Mouse (Mus musculus) MEL (cell line): Measurements from ENCODE around the gene Prdm9. TPM values are rescaled to one million over a fixed set of nuclear protein-coding genes. Genes with fewer than 3 reads are reported as not detected.

ENCODE experiments used
- DNase-seq: peaks from one replicate; pipeline ENCODE4 v3.0.0; 2011; ENCODE audit warnings: low read depth, low spot score
- H3K27ac ChIP-seq: 2 replicates; pipeline ENCODE4 v1.5.1; 2012; ENCODE audit warnings: low read depth, mild to moderate bottlenecking, control low read depth, low read length, moderate library complexity; ENCODE audit not compliant: control insufficient read depth
- H3K27me3 ChIP-seq, 2 experiments: fragments of 150-350 bp in 1 of 2; sonication (generic) in 1 of 2; 2 replicates each; pipeline ENCODE4 v1.6.1; 2012; ENCODE audit warnings: low read length in 2 of 2, mild to moderate bottlenecking in 2 of 2, improper control_type of control experiment in 1 of 2, moderate library complexity in 1 of 2; ENCODE audit not compliant: insufficient read depth in 2 of 2, control insufficient read depth in 1 of 2
- H3K36me3 ChIP-seq, 2 experiments: 2 replicates each; pipeline ENCODE4 v1.6.1; 2012 to 2014; ENCODE audit warnings: low read length in 2 of 2, improper control_type of control experiment in 1 of 2, inconsistent platforms in 1 of 2, mild to moderate bottlenecking in 1 of 2; ENCODE audit not compliant: insufficient read depth in 2 of 2, control insufficient read depth in 1 of 2
- H3K4me1 ChIP-seq, 2 experiments: fragments of 150-350 bp in 1 of 2; sonication (generic) in 1 of 2; 2 replicates each; pipeline ENCODE4 v1.6.1; 2012; ENCODE audit warnings: low read length in 2 of 2, improper control_type of control experiment in 1 of 2, mild to moderate bottlenecking in 1 of 2; ENCODE audit not compliant: insufficient read depth in 2 of 2, control insufficient read depth in 1 of 2
- H3K4me3 ChIP-seq, 2 experiments: fragments of 150-350 bp in 1 of 2; sonication (generic) in 1 of 2; 2 replicates each; pipeline ENCODE4 v1.5.1; 2012; ENCODE audit warnings: low read depth in 2 of 2, low read length in 2 of 2, mild to moderate bottlenecking in 2 of 2, moderate library complexity in 2 of 2, control low read depth in 1 of 2, improper control_type of control experiment in 1 of 2; ENCODE audit not compliant: control insufficient read depth in 1 of 2, insufficient read depth in 1 of 2
- H3K79me2 ChIP-seq: 2 replicates; pipeline ENCODE4 v1.6.1; 2012; ENCODE audit warnings: mild to moderate bottlenecking, low read length, moderate library complexity; ENCODE audit not compliant: control insufficient read depth, poor library complexity, insufficient read depth
- H3K9ac ChIP-seq: 2 replicates; pipeline ENCODE4 v1.6.1; 2012; ENCODE audit warnings: low read depth, mild to moderate bottlenecking, control low read depth, low read length, moderate library complexity; ENCODE audit not compliant: control insufficient read depth, poor library complexity, severe bottlenecking
- H3K9me3 ChIP-seq: fragments of 150-350 bp; sonication (generic); replicated peaks from 2 replicates; pipeline ENCODE4 v1.6.1; 2012; ENCODE audit warnings: mild to moderate bottlenecking, low read length, improper control_type of control experiment, moderate library complexity; ENCODE audit not compliant: insufficient read depth
- BHLHE40 ChIP-seq: IDR thresholded peaks from 2 replicates; pipeline ENCODE4 v1.6.1; 2012; ENCODE audit warnings: low read depth, mild to moderate bottlenecking, inconsistent platforms, low read length, improper control_type of control experiment, borderline replicate concordance
- E2F4 ChIP-seq: IDR thresholded peaks from 2 replicates; pipeline ENCODE4 v1.6.1; 2011; ENCODE audit warnings: low read depth, low read length, improper control_type of control experiment, borderline replicate concordance
- ELF1 ChIP-seq: IDR thresholded peaks from 2 replicates; pipeline ENCODE4 v1.6.1; 2014; ENCODE audit warnings: low read depth, mild to moderate bottlenecking, inconsistent platforms, low read length, improper control_type of control experiment, moderate library complexity
- EP300 ChIP-seq, 2 experiments: IDR thresholded peaks; 2 replicates each; pipeline ENCODE4 v1.6.1; 2011; ENCODE audit warnings: improper control_type of control experiment in 2 of 2, low read length in 2 of 2, low read depth in 1 of 2, mild to moderate bottlenecking in 1 of 2
- ETS1 ChIP-seq: IDR thresholded peaks from 2 replicates; pipeline ENCODE4 v1.6.1; 2012; ENCODE audit warnings: low read depth, mild to moderate bottlenecking, inconsistent platforms, low read length, improper control_type of control experiment, moderate library complexity
- GABPA ChIP-seq: IDR thresholded peaks from 2 replicates; pipeline ENCODE4 v1.6.1; 2012; ENCODE audit warnings: low read depth, mild to moderate bottlenecking, inconsistent platforms, low read length, improper control_type of control experiment, moderate library complexity
- JUND ChIP-seq: IDR thresholded peaks from 2 replicates; pipeline ENCODE4 v1.6.1; 2011; ENCODE audit warnings: low read depth, mild to moderate bottlenecking, improper control_type of control experiment, low read length
- MAFK ChIP-seq: IDR thresholded peaks from 2 replicates; pipeline ENCODE4 v1.6.1; 2011; ENCODE audit warnings: low read depth, mild to moderate bottlenecking, low read length, improper control_type of control experiment, borderline replicate concordance
- MAX ChIP-seq: IDR thresholded peaks from 2 replicates; pipeline ENCODE4 v1.6.1; 2011; ENCODE audit warnings: low read length, improper control_type of control experiment
- MAZ ChIP-seq: IDR thresholded peaks from 2 replicates; pipeline ENCODE4 v1.6.1; 2012; ENCODE audit warnings: low read depth, mild to moderate bottlenecking, inconsistent platforms, low read length, improper control_type of control experiment
- NELFE ChIP-seq: IDR thresholded peaks from 2 replicates; pipeline ENCODE4 v1.6.1; 2011; ENCODE audit warnings: low read depth, low read length, improper control_type of control experiment
- NRF1 ChIP-seq: IDR thresholded peaks from 2 replicates; pipeline ENCODE4 v1.6.1; 2014; ENCODE audit warnings: low read depth, mild to moderate bottlenecking, inconsistent platforms, low read length, improper control_type of control experiment, moderate library complexity; ENCODE audit not compliant: poor library complexity, insufficient read depth, severe bottlenecking
- POLR2A ChIP-seq, 2 experiments: IDR thresholded peaks; 2 replicates each; pipeline ENCODE4 v1.6.1; 2011 to 2012; ENCODE audit warnings: low read length in 2 of 2, mild to moderate bottlenecking in 2 of 2, control low read depth in 1 of 2, improper control_type of control experiment in 1 of 2, low read depth in 1 of 2, moderate library complexity in 1 of 2; ENCODE audit not compliant: control insufficient read depth in 1 of 2, insufficient read depth in 1 of 2, poor library complexity in 1 of 2
- RAD21 ChIP-seq: IDR thresholded peaks from 2 replicates; pipeline ENCODE4 v1.6.1; 2011; ENCODE audit warnings: mild to moderate bottlenecking, low read depth, low read length, improper control_type of control experiment
- SIN3A ChIP-seq: IDR thresholded peaks from 2 replicates; pipeline ENCODE4 v1.6.1; 2012; ENCODE audit warnings: low read length, improper control_type of control experiment, inconsistent platforms
- SMC3 ChIP-seq: IDR thresholded peaks from 2 replicates; pipeline ENCODE4 v1.6.1; 2011; ENCODE audit warnings: low read depth, low read length, improper control_type of control experiment
- TAL1 ChIP-seq: IDR thresholded peaks from 2 replicates; pipeline ENCODE4 v1.6.1; 2012; ENCODE audit warnings: mild to moderate bottlenecking, inconsistent platforms, low read length, moderate library complexity, mixed read lengths
- UBTF ChIP-seq: IDR thresholded peaks from 2 replicates; pipeline ENCODE4 v1.6.1; 2012; ENCODE audit warnings: low read depth, mild to moderate bottlenecking, inconsistent platforms, low read length, improper control_type of control experiment, moderate library complexity, borderline replicate concordance; ENCODE audit not compliant: insufficient read depth
- USF1 ChIP-seq: IDR thresholded peaks from 2 replicates; pipeline ENCODE4 v1.6.1; 2014; ENCODE audit warnings: low read depth, mild to moderate bottlenecking, inconsistent platforms, low read length, improper control_type of control experiment, moderate library complexity
- ZC3H11A ChIP-seq: IDR thresholded peaks from 2 replicates; pipeline ENCODE4 v1.6.1; 2012; ENCODE audit warnings: low read depth, mild to moderate bottlenecking, inconsistent platforms, low read length, improper control_type of control experiment
- ZMIZ1 ChIP-seq: IDR thresholded peaks from 2 replicates; pipeline ENCODE4 v1.6.1; 2012; ENCODE audit warnings: low read depth, mild to moderate bottlenecking, inconsistent platforms, low read length, improper control_type of control experiment, moderate library complexity
- polyA plus RNA-seq, 2 experiments: library from polyadenylated mRNA; stranded (reverse) in 1 of 2; unstranded in 1 of 2; fragments of >175 nt in 1 of 2; fragments of >200 nt in 1 of 2; gene quantifications; 2 replicates each; pipeline versions ENCODE4 v1.2.1 to v1.2.4; 2012; ENCODE audit warnings: low replicate concordance in 2 of 2, low read depth in 1 of 2; ENCODE audit not compliant: insufficient read length in 2 of 2, insufficient read depth in 1 of 2, missing spikeins in 1 of 2
- total RNA-seq: library from RNA; depleted of rRNA; stranded (reverse); fragments of 300-350 nt; gene quantifications from 2 replicates; pipeline ENCODE4 v1.2.3, GENCODE M21; 2012

The Prdm9 gene
- total and polyA plus RNA-seq, 3 experiments: 1.6 to 42.2 (median 3.5) TPM

- TF ChIP-seq EP300 (IDR thresholded peaks at IDR 0.05; ENCODE audit: low read depth in 1 of 2, low read length in 2 of 2) (peak; percentile 22 to 40; a peak in 1 of 4 replicates), USF1 (no peak), SMC3 (no peak), JUND (no peak; the same call in 1 of the 2 replicates), MAZ (0 out of 2 replicates have a peak, but pooled peaks have one; percentile 31)
Observed at GRCm38 (mm10) chr17:15564014-15564927, at the start of gene Prdm9 (continued).

DNA sequence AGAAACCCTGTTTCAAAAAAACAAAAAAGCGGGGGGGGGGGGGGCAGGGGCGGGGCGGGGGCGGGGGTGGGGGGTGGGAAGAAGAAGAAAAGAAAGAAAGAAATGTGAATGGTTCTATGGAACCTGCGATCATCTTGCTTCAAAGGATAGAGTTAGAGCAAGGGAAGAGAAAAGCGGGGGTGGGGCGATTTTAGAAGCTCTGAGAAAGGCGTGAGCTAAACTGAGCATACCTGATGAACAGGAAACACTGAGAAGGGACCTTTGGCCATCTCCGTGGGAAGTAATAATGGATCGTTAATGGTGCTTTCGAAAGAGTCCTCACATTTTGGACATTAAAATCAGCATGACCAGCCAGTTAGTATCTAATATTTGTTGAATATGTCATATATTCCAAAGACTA lies 35.3 kb upstream of the Prdm9 start:
- H3K27me3 ChIP-seq: no peaks in the 10 kb centered on the region
- H3K4me1 ChIP-seq: no peaks in the 10 kb centered on the region
- H3K9me3 ChIP-seq: no peaks in the 10 kb centered on the region
- no peaks in the 10 kb centered on the region for H3K79me2 ChIP-seq
- no peak for DNase-seq
- no peak for TF ChIP-seq USF1
- TF ChIP-seq ETS1: no peak
- TF ChIP-seq RAD21: no peak
- TF ChIP-seq MAFK: no peak
- no peak for TF ChIP-seq MAX
- TF ChIP-seq NELFE: no peak
- no peak for TF ChIP-seq NRF1
- no peak for TF ChIP-seq ZMIZ1
- TF ChIP-seq GABPA: no peak
- TF ChIP-seq E2F4: no peak
- no peak for TF ChIP-seq UBTF
- TF ChIP-seq SIN3A: no peak
- no peak for TF ChIP-seq SMC3
- no peak for TF ChIP-seq TAL1
- no peak for TF ChIP-seq ELF1
- no peak for TF ChIP-seq BHLHE40
- no peak for TF ChIP-seq POLR2A (IDR thresholded peaks at IDR 0.05; ENCODE audit: control insufficient read depth in 1 of 2, insufficient read depth in 1 of 2, low read depth in 1 of 2, low read length in 2 of 2, poor library complexity in 1 of 2)
- no peak for TF ChIP-seq ZC3H11A
- TF ChIP-seq MAZ: no peak
- TF ChIP-seq JUND: no peak
- no peak overlapping the region for H3K4me3 ChIP-seq
- no peak overlapping the region for H3K27ac ChIP-seq
- H3K9ac ChIP-seq: no peak overlapping the region
- no peaks in the 10 kb centered on the region for H3K36me3 ChIP-seq
